Mouse (Mus musculus) liver (tissue): Measurements from ENCODE around the gene Ankmy1.

Source experiments
- DNase-seq: peaks from one replicate; pipeline ENCODE4 v3.0.0-alpha.2; 2020; ENCODE audit warnings: mixed read lengths

Ankmy1 gene

DNA sequence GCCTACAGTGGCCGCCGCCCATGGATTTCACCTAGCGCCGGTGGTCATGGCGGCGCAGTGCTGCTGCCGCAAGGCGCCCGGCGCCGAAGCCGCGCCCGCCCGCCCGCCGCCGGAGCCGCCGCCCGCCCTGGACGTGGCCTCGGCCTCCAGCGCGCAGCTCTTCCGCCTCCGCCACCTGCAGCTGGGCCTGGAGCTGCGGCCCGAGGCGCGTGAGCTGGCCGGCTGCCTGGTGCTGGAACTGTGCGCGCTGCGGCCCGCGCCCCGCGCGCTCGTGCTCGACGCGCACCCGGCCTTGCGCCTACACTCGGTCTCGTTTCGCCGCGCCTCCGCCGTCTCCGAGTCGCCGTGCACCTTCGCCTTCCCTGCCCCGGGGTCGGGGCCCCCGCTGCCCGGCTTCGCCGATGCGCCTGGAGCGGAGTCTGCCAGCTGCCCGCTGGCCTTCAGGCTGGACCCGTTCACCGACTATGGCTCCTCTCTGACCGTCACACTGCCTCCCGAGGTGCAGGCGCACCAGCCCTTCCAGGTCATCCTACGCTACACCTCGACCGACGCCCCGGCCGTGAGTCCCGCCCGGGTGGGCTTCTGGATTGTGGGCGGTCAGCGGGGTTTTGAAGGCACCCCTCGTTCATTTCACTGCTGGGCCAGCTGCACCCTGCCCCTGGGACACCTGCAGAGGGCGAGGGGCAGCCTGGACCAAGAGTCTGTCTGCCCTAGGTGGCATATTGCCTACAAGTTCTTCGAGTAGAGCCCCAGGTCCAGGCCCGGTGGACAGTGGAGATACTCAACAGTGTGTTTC is 8.4 kb upstream of the Ankmy1 start:
- DNase-seq = peak; percentile 48

DNA sequence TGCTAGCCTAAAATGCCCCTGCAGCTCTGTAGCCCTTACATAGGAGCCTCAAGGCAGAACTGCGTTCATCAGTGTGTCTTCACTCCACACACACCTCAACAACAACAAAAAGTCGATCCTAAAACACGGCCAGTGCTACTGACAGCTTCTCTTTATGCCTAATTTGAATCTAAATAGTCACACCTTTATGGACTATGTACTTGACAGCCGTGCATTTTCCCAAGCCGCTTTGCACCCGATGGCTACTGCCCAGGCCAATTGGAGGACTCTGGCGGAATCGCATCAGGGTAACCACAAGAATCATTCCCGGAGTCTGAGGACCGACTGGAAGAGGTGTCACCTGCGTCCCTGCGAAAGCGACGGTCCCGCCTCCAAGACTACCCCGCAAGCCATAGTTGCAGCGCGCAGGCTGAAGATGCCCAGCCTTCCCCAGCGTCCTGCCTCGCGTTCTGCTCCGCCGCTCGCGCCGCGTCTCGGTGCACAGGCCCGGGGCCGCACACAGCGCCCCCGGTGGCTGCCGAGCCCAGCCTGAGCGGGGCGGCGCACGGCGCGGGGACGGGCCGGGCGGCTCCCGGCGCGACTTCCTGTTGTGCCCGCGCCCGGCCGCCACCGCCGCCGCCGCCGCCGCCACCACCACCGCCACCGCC is 7.7 kb upstream of the Ankmy1 start, which contains the start of gene Rnpepl1:
TSS of gene Rnpepl1 (plus strand) at position 545 of the 647 bp plus-strand sequence.
- DNase-seq = peak; percentile 79

DNA sequence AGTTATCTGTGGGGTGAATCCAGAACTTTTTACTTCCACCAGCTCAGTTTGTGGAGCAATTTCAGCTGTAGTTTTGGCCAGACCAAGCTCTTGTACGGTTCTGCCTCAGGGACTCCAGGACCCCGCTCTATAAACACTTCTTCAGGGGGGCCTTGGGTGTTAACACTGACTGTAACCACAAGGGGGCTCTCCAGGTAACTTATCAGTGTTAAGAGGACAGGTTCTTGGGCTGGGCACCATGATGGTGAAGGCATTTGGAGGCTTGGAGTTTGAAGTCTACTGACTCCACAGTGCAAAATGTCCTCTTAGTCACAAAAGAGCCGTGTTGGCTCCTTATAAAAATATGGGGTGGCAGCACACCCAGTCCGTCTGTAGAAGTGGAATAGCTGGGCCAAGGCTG is 6.4 kb upstream of the Ankmy1 start:
- no peak for DNase-seq

DNA sequence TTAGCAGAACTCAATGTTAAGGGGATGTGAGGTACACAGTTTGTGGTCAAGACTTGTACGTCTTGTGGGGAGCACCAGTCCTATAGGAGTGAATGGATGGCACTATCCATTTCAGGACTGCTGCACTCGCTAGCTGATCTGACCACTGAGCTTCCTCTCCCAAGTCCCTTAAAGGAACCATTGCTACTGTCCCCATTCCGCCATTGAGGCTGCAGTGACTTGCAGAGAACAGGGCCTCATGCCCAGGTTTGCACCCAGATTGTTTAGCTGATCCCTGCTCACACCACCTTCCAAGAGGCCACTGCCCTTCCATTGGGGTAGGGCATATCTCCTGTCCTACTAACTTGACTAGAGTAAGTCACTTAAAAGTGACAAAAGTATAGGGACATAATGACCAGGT is 6.0 kb upstream of the Ankmy1 start:
- no peak for DNase-seq

DNA sequence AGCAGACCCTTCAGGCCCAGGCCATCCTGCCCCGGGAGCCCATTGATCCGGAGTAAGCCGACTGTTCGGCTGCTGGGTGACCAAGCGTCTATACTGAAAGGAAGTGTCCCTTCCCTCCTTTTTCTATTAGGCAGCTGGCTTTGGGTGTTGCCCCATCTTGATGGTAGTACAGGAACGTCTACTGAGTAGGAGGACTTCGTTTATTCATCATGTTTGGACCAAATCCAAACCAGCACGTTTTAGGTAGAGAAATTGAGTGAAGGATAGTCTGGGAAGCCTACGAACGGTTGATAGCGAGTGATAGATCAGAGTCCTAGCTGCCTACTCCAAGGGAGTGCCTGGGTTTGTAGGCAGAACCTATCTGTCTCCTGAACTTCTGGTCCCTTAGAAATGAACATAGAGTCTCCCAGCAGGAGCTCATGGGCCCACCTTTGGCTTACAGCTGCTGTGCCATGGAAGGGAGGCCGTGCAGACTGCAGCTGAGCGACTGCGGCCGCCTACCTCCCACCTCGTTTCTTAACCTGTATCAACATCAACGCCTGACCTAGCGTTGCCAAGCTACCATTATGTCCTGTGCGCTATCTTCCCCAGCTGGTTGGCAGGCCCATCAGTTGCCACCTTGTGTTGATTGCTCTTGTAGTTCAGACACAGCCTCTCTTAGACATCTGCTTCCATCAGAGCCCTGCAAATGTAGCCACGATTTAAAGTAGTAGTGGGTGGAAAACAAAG is 5.1 kb upstream of the Ankmy1 start:
- no peak for DNase-seq

DNA sequence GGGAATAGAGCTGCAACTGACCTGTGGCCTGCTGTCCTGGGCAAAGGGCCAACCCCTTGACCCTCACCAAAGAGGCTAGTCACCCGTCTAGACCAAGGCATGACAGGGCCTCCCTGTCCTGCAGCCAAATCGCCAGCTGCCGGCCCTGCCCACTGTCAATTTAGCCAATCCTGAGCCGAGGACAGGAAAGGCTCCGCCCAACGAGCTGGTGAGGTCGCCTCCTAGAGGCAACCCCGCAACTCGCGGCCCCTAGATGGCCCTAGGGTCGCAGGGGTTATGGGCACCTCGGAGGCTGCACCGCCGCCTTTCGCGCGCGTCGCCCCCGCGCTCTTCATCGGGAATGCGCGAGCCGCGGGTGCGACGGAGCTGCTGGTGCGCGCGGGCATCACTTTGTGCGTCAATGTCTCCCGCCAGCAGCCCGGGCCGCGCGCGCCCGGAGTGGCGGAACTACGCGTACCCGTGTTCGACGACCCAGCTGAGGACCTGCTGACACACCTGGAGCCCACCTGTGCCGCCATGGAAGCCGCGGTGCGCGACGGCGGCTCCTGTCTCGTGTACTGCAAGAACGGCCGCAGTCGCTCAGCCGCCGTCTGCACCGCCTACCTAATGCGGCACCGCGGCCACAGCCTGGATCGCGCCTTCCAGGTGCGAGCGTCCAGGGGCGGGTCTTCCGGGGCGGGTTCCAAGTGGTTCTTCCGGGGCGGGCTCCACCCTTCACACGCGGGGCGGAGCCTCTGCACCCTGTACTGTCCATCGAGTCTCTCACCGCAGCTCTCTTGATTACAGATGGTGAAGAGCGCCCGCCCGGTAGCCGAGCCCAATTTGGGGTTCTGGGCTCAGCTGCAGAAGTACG is 4.3 kb upstream of the Ankmy1 start, which contains the start of gene Dusp28:
TSS of gene Dusp28 (plus strand) at position 203 of the 853 bp plus-strand sequence.
- DNase-seq = peak; percentile 94

DNA sequence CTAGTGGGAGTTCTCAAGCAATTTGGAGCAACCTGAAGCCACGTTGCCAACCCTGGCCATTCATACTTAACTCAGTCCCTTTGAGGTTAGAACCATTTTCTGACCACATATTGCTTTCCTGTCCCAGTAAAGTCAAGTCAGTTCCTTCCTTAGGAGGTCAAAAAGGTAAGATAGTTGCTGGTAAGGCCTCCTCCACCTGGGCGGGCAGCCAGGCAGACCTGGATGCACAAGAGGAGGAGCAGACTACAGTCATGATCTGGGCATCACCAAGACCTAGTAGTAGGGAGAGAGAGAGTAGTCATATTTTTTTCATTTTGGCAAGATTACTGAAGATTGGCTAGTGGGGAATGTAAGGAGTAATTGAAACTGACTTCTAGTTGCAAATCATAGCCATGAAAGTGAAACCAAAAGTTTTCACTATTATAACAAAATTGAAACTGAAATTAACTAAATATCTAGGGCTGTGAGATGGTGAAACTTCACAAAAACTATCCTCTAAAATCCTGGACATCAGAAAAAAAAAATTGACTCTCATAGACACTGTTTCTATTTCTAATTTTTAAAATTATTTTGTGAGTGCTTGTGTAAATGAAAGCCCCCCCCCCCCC is 3.1 kb upstream of the Ankmy1 start:
- no peak for DNase-seq

DNA sequence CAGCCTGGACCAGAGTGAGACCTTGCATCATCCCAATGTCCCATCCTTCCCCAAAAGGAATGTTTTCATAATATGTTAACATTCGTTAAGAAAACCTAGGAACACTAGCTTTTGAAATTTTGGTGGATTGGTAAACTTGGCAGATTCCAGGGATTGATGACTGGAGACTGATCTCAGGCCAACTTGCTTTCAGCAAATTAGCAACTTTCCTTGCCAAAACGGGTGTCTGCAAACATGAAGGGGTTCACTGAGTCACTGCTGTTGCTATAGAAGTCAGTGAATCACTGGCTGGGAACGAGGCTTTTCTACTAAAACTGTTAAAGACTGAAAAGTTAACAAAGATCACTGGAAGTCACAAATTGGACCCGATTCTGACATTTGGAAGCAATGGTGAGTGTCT is 921 bp upstream of the Ankmy1 start:
- DNase-seq = no peak

DNA sequence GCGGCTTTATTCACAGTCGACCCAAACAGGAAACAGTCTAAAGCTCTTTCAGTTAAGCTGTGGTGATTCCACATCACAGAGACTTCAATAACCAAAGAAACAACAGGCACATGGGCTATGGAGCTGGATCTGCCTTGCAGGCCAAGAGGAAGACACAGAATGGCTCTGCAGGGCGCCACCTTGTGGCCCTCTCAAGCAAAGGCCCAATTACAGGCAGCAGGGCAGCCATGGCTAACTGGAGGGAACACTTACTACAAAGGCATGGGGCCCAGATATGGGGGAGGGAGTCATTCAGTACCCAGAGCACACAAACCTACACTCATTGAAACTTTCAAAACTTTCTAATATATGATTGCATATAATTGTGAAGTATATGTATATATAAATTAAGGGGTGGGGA is 7.6 kb downstream of the Ankmy1 start:
- peak; percentile 69 for DNase-seq

DNA sequence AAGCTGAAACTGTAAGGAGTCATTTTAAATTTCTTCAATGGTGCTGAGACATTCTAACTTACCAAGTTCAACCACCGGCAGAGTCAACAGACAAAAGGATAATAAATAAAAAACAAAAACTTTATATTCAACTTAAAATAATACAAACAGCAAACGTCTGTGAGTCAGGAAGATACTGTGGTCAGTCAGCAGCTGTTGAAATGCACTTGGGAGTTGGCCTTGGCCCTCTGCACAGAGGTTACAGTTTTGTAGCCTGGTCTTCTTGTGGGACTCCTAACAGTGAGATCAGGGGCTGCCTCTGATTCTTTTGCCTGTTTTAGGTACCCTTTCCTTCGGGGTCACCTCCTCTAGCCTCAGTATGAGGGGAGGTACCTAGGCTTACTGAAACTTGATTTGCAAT is 8.8 kb downstream of the Ankmy1 start:
- DNase-seq = no peak

DNA sequence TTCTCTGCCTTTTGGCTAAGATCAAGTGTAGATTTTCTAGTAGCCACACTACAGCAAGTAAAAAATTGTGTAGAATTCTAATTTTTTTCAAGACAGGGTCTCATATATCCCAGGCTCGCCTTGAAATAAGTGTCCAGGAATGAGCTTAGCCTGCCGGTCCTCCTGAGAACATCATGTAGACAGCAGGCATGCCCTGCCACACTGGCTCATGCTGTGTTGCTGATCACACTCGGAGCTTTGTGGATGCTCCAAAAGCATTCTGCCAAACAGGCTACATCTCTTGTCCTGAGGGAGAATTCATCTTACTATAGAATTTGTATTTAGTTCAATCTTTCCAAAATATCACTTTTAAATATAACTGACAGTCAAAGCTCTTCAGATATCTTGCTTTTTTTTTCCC is 9.9 kb downstream of the Ankmy1 start:
- DNase-seq = no peak

DNA sequence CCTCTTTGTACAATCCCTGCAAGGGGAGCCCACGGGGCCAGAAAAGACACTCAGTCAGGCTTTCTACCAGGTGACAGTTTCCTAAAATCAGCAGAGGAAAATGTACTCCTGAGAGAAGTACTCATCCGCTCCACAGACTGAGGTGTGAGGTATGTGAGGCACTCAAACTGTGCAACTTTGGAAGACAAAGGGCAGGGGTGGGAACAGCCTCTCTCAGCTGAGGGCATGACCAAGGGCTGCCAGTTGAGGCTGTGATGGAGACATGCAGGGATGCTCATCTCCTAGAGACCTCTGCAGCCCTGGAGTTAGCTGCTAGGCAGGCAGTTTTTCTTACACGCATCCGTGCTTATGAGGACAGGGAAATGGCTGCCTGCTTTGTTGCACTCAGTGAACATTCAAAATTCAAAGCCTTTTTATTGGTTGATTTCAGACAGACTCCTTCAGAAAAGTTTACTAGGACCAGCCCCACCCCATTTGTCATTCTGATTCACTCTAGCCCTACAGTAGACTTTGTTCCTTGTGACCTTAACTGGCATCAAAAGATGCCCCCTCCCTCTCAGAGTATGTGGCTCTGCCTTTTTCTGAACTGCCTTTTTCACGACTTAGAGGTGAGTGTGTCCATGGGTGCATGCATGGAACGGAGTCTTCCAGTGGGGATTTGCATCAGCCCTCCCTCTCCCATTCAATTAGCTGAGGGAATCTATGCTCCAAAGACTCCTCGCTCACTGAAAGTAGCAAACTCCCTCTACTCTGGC is 13.6 kb downstream of the Ankmy1 start:
- DNase-seq = no peak

DNA sequence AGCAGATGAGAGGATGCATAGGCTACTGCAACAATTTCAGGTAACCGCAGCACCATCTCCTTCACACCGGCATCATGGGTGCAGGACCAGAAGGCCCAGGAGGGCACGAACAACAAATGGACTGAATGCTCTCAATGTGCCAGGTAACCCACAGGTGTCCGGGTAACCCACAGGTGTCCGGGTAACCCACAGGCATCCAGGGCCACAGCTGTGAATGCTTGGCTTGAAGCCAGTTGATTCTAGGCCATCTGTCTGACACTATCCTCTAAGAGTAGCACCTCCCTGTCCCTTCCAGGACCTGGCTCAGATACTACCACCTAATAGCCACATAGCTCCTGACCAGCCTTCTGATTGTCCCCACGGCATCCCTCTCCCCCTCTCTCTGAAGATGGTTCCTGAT is 20.7 kb downstream of the Ankmy1 start:
- no peak for DNase-seq

DNA sequence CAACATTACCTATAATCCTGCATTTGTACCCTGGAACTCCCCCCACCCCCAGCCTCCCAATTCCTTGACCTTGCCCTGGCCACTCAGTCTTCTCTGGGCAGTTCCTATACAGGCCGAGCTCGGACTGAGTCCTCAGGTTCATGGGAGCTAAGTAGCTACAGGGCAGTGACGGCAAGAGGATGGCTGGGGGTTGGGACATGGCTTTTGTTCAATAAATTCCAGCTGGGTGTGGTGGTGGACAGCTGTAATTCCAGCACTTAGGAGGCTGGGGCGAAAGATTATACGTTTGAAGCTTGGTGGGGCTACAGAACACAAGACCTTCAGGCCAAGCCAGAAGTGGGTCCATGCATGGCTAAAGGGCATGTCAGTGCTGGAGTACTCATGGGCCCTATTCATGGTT is 22.6 kb downstream of the Ankmy1 start:
- no peak for DNase-seq

DNA sequence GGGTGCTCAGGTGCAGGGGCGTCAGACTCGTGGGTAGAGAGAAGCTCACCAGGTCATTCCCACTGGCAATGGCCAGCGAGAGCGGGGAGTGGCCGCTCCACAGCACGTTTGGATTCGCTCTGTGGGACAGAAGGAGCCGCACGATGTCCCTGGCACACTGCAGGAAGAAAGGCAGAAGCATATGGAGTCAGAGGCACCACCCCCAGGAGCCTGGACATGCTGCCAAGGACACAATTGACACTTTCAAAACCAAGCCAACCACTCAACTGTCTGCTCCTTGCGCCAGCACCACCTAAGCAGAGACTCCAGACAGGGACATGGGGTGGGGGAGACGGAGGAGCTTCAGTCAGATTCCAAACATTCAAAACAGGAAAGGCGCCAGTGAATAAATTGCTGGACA is 23.4 kb downstream of the Ankmy1 start:
- no peak for DNase-seq

DNA sequence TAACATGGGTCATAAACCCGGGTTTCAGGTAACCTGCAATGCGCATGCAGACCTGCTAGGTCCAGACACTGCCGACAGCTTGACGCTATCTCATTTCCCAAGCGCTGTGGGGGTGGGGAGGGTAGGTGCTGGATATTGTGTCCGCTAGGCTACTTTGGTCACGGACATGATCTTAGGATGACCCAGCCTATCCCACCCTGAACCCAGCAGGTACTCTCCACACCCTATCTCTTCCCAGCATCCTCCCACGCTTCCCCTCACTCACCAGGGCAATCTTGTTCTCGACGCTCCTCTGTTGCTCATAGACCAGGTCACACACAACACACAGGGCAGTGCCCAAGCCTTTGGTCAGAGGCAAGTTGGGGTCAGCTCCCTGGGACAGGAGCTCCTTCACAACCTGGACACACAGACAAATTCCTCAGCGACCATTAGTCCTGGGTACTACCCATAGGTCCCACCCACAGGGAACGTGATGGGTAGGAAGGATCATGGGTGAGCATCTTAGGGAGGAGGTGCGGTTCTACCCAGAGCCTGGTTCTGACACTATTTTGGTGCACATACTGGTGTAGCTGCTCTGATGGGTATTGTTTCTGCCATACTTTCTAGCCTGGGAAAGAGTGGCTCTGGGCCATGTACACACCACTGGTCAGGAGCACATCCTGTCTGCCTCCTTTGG is 24.5 kb downstream of the Ankmy1 start:
- DNase-seq = no peak

DNA sequence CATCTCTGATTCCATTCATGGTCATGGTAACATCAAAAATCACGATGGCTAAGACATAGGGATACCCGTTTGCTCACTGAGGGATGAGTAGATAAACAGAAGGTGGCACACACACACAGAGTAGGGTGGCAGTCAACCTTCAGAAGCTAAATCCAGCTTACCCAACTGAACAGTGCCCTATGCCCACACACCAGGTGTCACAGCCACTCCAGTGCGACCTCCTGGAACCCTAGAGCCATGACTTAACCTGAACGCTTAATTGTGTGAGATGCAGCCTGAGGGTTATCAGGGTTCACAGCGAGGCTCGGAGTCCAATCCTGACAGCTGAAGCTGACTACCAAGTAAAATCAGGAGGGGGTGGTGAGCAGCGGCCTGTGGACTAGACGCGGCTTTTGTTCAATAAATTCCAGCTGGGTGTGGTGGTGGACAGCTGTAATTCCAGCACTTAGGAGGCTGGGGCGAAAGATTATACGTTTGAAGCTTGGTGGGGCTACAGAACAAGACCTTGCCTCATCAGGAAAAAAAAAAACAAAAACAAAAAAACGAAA is 25.2 kb downstream of the Ankmy1 start:
- no peak for DNase-seq

DNA sequence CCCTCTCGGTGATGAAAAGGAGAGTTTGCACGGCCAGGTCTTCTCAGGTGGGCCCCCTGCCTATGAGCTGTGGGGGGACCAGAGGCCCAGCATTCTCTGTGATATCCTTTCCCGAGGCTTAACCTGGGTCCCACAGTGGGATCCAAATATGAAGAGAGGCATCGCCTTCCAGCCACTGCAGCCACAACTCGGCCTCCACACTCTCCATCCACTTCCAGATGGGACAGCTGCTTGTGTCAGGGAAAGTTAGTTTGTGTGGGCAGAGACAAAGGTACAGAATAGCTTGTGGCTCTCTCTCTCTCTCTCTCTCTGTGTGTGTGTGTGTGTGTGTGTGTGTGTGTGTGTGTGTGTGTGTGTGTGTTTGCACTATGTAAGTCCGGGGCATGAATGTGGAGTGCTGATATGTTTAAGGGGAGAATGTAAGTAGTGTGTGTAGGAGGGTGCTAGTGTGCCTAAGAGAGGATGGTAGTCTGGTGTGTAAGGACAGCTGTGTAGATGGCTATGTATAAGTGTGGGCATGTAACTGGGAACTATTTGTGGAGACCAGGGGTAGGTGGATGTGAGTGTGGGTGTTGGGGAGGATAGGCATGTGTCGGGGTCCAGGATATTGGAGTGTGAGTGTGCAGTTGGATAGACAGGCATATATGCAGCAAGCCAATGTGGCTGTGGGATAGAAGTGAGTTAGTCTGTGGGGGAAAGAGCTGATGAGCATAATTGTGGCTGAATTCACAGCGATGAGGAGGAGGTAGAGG is 27.2 kb downstream of the Ankmy1 start:
- no peak for DNase-seq

DNA sequence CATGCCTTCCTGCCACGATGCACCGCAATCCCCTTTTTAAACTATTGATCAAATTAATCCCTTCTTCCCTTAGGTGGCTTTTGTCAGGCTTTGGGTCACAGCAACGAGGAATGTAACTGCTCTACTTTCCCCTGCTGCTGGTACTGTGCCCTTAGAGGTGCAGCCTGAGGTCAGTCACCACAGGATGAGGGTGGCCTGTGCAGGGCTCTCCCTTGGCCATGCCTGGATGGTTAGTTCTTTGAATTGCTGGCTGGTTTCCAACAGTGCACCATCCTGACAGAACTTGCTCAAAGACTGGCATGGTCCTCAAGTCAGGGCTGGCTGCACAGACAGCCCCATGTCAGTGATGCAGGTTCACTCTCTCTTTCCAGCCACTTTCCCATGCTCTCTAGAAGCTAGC is 28.7 kb downstream of the Ankmy1 start:
- DNase-seq = no peak

DNA sequence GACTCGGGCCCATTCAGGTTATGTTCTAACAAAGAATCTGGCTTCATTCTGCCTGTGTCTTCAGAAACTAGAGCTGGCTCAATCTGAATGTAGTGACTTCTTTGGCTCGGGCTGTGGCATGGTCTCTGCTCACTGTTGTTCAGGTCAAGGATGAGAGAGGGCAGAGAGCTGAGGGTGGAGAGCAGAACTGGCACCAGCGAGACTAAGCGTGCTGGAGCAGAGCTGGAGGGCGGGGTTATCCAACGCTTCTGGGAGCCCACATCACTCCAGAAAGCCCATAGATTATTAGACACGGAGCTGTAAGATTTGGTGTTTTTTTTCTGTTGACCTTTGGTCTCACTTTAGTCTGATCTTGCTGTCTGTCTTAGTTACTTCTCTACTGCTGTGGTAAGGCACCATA is 30.0 kb downstream of the Ankmy1 start:
- DNase-seq = no peak
